Mouse (Mus musculus): ENCODE data around the gene Lrrn1. TPM values are rescaled to one million over a fixed set of nuclear protein-coding genes. Genes with fewer than 3 reads are reported as not detected.

Gene Lrrn1
- polyA plus RNA-seq (2014; fragmentation: Nextera tagmentation; extraction: Ambion mirVana), result 0.65 and 1.5 TPM in 2 replicates

GRCm38 (mm10) chr6:107528877-107529864 lies at the start of gene Lrrn1:
TSS of gene Lrrn1 (plus strand) at chr6:107529768.
- 6% methylated on average over 31 of the region's 43 CpGs for WGBS
- ATAC-seq (ENCODE audit: insufficient number of reproducible peaks, insufficient read depth, low FRiP score, low read depth), result peak; percentile 43; the same call in 1 of the 2 replicates
- Histone ChIP-seq H3K27ac (replicated peaks in 1 of 2; ENCODE audit: control insufficient read depth in 1 of 2, insufficient read depth in 1 of 2, low read depth in 2 of 2, low read length in 2 of 2) (no peak within 1 kb of the TSS), H3K4me3 (ENCODE audit: control insufficient read depth in 1 of 2, insufficient read depth in 1 of 2, low read depth in 1 of 2, low read length in 2 of 2) (peak within 1 kb of the TSS; percentile 44 to 52), H3K9me3 (ENCODE audit: control insufficient read depth, low read length) (no peaks in the 10 kb centered on the region), H3K4me2 (ENCODE audit: low read length) (peak within 1 kb of the TSS; percentile 98), H3K27me3 (ENCODE audit: control insufficient read depth, insufficient read depth, low read length) (peaks cover 36% of the 10 kb centered on the region), H3K36me3 (ENCODE audit: control insufficient read depth, insufficient read depth, low read length) (no peaks in the 10 kb centered on the region), H3K4me1 (ENCODE audit: control insufficient read depth in 2 of 2, insufficient read depth in 2 of 2, low read length in 2 of 2) (peaks cover 2 to 10% of the 10 kb centered on the region in 2 experiments; a peak in 2 of 4 replicates), H3K9ac (ENCODE audit: low read length) (peak within 1 kb of the TSS; percentile 57)

- H3K27ac ChIP-seq (replicated peaks in 1 of 2; ENCODE audit: control insufficient read depth in 1 of 2, insufficient read depth in 1 of 2, low read depth in 2 of 2, low read length in 2 of 2), result no peak overlapping the region
- no peaks in the 10 kb centered on the region for H3K4me1 ChIP-seq (ENCODE audit: control insufficient read depth in 2 of 2, insufficient read depth in 2 of 2, low read length in 2 of 2)
- no peak overlapping the region for H3K4me2 ChIP-seq (ENCODE audit: low read length)
- ATAC-seq (ENCODE audit: insufficient number of reproducible peaks, insufficient read depth, low FRiP score, low read depth), result no peak
- no peak overlapping the region for H3K4me3 ChIP-seq (ENCODE audit: control insufficient read depth in 1 of 2, insufficient read depth in 1 of 2, low read depth in 1 of 2, low read length in 2 of 2)
- H3K9me3 ChIP-seq (ENCODE audit: control insufficient read depth, low read length), result no peaks in the 10 kb centered on the region
- H3K27me3 ChIP-seq (ENCODE audit: control insufficient read depth, insufficient read depth, low read length), result no peaks in the 10 kb centered on the region
- no peaks in the 10 kb centered on the region for H3K36me3 ChIP-seq (ENCODE audit: control insufficient read depth, insufficient read depth, low read length)
- 25% methylated on average over 1 of the region's 1 CpGs for WGBS
- H3K9ac ChIP-seq (ENCODE audit: low read length), result no peak overlapping the region
Measured at GRCm38 (mm10) chr6:107494491-107494890, 35.1 kb upstream of the Lrrn1 start.

GRCm38 (mm10) chr6:107495830-107496229 lies 33.7 kb upstream of the Lrrn1 start:
- WGBS, result 74% methylated on average over 1 of the region's 1 CpGs
- ATAC-seq (ENCODE audit: insufficient number of reproducible peaks, insufficient read depth, low FRiP score, low read depth), result no peak
- Histone ChIP-seq H3K4me2 (ENCODE audit: low read length) (no peak overlapping the region), H3K4me1 (ENCODE audit: control insufficient read depth in 2 of 2, insufficient read depth in 2 of 2, low read length in 2 of 2) (no peaks in the 10 kb centered on the region), H3K36me3 (ENCODE audit: control insufficient read depth, insufficient read depth, low read length) (no peaks in the 10 kb centered on the region), H3K9me3 (ENCODE audit: control insufficient read depth, low read length) (no peaks in the 10 kb centered on the region), H3K9ac (ENCODE audit: low read length) (no peak overlapping the region), H3K4me3 (ENCODE audit: control insufficient read depth in 1 of 2, insufficient read depth in 1 of 2, low read depth in 1 of 2, low read length in 2 of 2) (no peak overlapping the region), H3K27ac (replicated peaks in 1 of 2; ENCODE audit: control insufficient read depth in 1 of 2, insufficient read depth in 1 of 2, low read depth in 2 of 2, low read length in 2 of 2) (no peak overlapping the region), H3K27me3 (ENCODE audit: control insufficient read depth, insufficient read depth, low read length) (no peaks in the 10 kb centered on the region)

GRCm38 (mm10) chr6:107513716-107514115 lies 15.9 kb upstream of the Lrrn1 start:
- H3K27me3 ChIP-seq (ENCODE audit: control insufficient read depth, insufficient read depth, low read length), result no peaks in the 10 kb centered on the region
- WGBS, result 81% methylated on average over 4 of the region's 4 CpGs
- no peak overlapping the region for H3K9ac ChIP-seq (ENCODE audit: low read length)
- H3K4me2 ChIP-seq (ENCODE audit: low read length), result no peak overlapping the region
- no peaks in the 10 kb centered on the region for H3K36me3 ChIP-seq (ENCODE audit: control insufficient read depth, insufficient read depth, low read length)
- H3K9me3 ChIP-seq (ENCODE audit: control insufficient read depth, low read length), result no peaks in the 10 kb centered on the region
- H3K4me3 ChIP-seq (ENCODE audit: control insufficient read depth in 1 of 2, insufficient read depth in 1 of 2, low read depth in 1 of 2, low read length in 2 of 2), result no peak overlapping the region
- no peaks in the 10 kb centered on the region for H3K4me1 ChIP-seq (ENCODE audit: control insufficient read depth in 2 of 2, insufficient read depth in 2 of 2, low read length in 2 of 2)
- ATAC-seq (ENCODE audit: insufficient number of reproducible peaks, insufficient read depth, low FRiP score, low read depth), result no peak
- H3K27ac ChIP-seq (replicated peaks in 1 of 2; ENCODE audit: control insufficient read depth in 1 of 2, insufficient read depth in 1 of 2, low read depth in 2 of 2, low read length in 2 of 2), result no peak overlapping the region

- no peak for ATAC-seq (ENCODE audit: insufficient number of reproducible peaks, insufficient read depth, low FRiP score, low read depth)
- no peak overlapping the region for H3K27ac ChIP-seq (replicated peaks in 1 of 2; ENCODE audit: control insufficient read depth in 1 of 2, insufficient read depth in 1 of 2, low read depth in 2 of 2, low read length in 2 of 2)
- no peaks in the 10 kb centered on the region for H3K4me1 ChIP-seq (ENCODE audit: control insufficient read depth in 2 of 2, insufficient read depth in 2 of 2, low read length in 2 of 2)
- H3K27me3 ChIP-seq (ENCODE audit: control insufficient read depth, insufficient read depth, low read length), result peaks cover 2% of the 10 kb centered on the region
- H3K36me3 ChIP-seq (ENCODE audit: control insufficient read depth, insufficient read depth, low read length), result no peaks in the 10 kb centered on the region
- no peaks in the 10 kb centered on the region for H3K9me3 ChIP-seq (ENCODE audit: control insufficient read depth, low read length)
- 40% methylated on average over 2 of the region's 2 CpGs for WGBS
- H3K4me3 ChIP-seq (ENCODE audit: control insufficient read depth in 1 of 2, insufficient read depth in 1 of 2, low read depth in 1 of 2, low read length in 2 of 2), result no peak overlapping the region
- no peak overlapping the region for H3K9ac ChIP-seq (ENCODE audit: low read length)
- H3K4me2 ChIP-seq (ENCODE audit: low read length), result no peak overlapping the region
Measured at GRCm38 (mm10) chr6:107523953-107524352, 5.6 kb upstream of the Lrrn1 start.

GRCm38 (mm10) chr6:107529911-107530431 lies 403 bp downstream of the Lrrn1 start:
- no peaks in the 10 kb centered on the region for H3K9me3 ChIP-seq (ENCODE audit: control insufficient read depth, low read length)
- H3K9ac ChIP-seq (ENCODE audit: low read length), result peak overlapping the region; percentile 57
- H3K27ac ChIP-seq (replicated peaks in 1 of 2; ENCODE audit: control insufficient read depth in 1 of 2, insufficient read depth in 1 of 2, low read depth in 2 of 2, low read length in 2 of 2), result no peak overlapping the region
- ATAC-seq (ENCODE audit: insufficient number of reproducible peaks, insufficient read depth, low FRiP score, low read depth), result no peak
- 1% methylated on average over 32 of the region's 34 CpGs for WGBS
- H3K27me3 ChIP-seq (ENCODE audit: control insufficient read depth, insufficient read depth, low read length), result peaks cover 36% of the 10 kb centered on the region
- peak overlapping the region; percentile 98 for H3K4me2 ChIP-seq (ENCODE audit: low read length)
- H3K4me1 ChIP-seq (ENCODE audit: control insufficient read depth in 2 of 2, insufficient read depth in 2 of 2, low read length in 2 of 2), result peaks cover 2 to 10% of the 10 kb centered on the region in 2 experiments; a peak in 2 of 4 replicates
- no peaks in the 10 kb centered on the region for H3K36me3 ChIP-seq (ENCODE audit: control insufficient read depth, insufficient read depth, low read length)
- H3K4me3 ChIP-seq (ENCODE audit: control insufficient read depth in 1 of 2, insufficient read depth in 1 of 2, low read depth in 1 of 2, low read length in 2 of 2), result peak overlapping the region; percentile 44 to 52

GRCm38 (mm10) chr6:107530621-107531285 lies 1.2 kb downstream of the Lrrn1 start:
- Histone ChIP-seq H3K9me3 (ENCODE audit: control insufficient read depth, low read length) (no peaks in the 10 kb centered on the region), H3K4me1 (ENCODE audit: control insufficient read depth in 2 of 2, insufficient read depth in 2 of 2, low read length in 2 of 2) (peaks cover 2 to 10% of the 10 kb centered on the region in 2 experiments; a peak in 2 of 4 replicates), H3K9ac (ENCODE audit: low read length) (peak overlapping the region; percentile 57; the same call in 1 of the 2 replicates), H3K36me3 (ENCODE audit: control insufficient read depth, insufficient read depth, low read length) (no peaks in the 10 kb centered on the region), H3K4me2 (ENCODE audit: low read length) (peak overlapping the region; percentile 98), H3K27me3 (ENCODE audit: control insufficient read depth, insufficient read depth, low read length) (peaks cover 36% of the 10 kb centered on the region), H3K4me3 (ENCODE audit: control insufficient read depth in 1 of 2, insufficient read depth in 1 of 2, low read depth in 1 of 2, low read length in 2 of 2) (peak overlapping the region; percentile 44 to 52), H3K27ac (replicated peaks in 1 of 2; ENCODE audit: control insufficient read depth in 1 of 2, insufficient read depth in 1 of 2, low read depth in 2 of 2, low read length in 2 of 2) (no peak overlapping the region)
- 3% methylated on average over 15 of the region's 15 CpGs for WGBS
- no peak for ATAC-seq (ENCODE audit: insufficient number of reproducible peaks, insufficient read depth, low FRiP score, low read depth)

Data from heart, embryonic 14.5 days (tissue).